Comparison of ENCODE assay signal across 20 mouse cellular contexts in genomic region chr7:72138701-72139100, GRCm38 (mm10).
A peak's percentile ranks its signal among the peaks of the same experiment; 100 is the strongest.
DNase-seq lines count a peak whose midpoint lies in the region; ATAC-seq and TF ChIP-seq lines count a peak whose summit lies in the region.
"Had no signal": no experiment of that assay in that cellular context is flagged by ENCODE, and none has a peak within 500 bp of the region (broad histone marks: within the 10 kb centered on the region; RNA-seq: fewer than 3 reads in every experiment).

No protein-coding gene starts in this region.

- H3K9me3 ChIP-seq in forebrain, embryonic 16.5 days (ENCODE audit: control insufficient read depth, low read length): no peaks in the 10 kb centered on the region
- no peaks in the 10 kb centered on the region for H3K9me3 ChIP-seq in forebrain, embryonic 13.5 days (replicated peaks)
- H3K9me3 ChIP-seq: embryonic facial prominence, embryonic 13.5 days; embryonic facial prominence, embryonic 15.5 days; forebrain, embryonic 10.5 days had no signal

- H3K27me3 ChIP-seq in forebrain, embryonic 16.5 days (replicated peaks; ENCODE audit: control insufficient read depth, insufficient read depth, low read length): no peaks in the 10 kb centered on the region
- H3K27me3 ChIP-seq in forebrain, embryonic 13.5 days: no peaks in the 10 kb centered on the region
- H3K27me3 ChIP-seq: embryonic facial prominence, embryonic 13.5 days; embryonic facial prominence, embryonic 15.5 days had no signal

- no peak for TF ChIP-seq POLR2A in brain, embryonic 14.5 days (IDR thresholded peaks at IDR 0.05; ENCODE audit: borderline replicate concordance, extremely low read depth, insufficient read depth, insufficient read length, poor library complexity, severe bottlenecking)

- no peaks in the 10 kb centered on the region for H3K36me3 ChIP-seq in forebrain, embryonic 16.5 days (ENCODE audit: control insufficient read depth, insufficient read depth)
- H3K36me3 ChIP-seq in forebrain, embryonic 13.5 days (ENCODE audit: poor library complexity, severe bottlenecking): no peaks in the 10 kb centered on the region
- H3K36me3 ChIP-seq: embryonic facial prominence, embryonic 13.5 days; embryonic facial prominence, embryonic 15.5 days; forebrain, embryonic 10.5 days had no signal

- H3K4me3 ChIP-seq in forebrain, embryonic 16.5 days (replicated peaks; ENCODE audit: low read length): no peak overlapping the region
- H3K4me3 ChIP-seq in forebrain, embryonic 13.5 days: no peak overlapping the region
- H3K4me3 ChIP-seq: embryonic facial prominence, embryonic 13.5 days; embryonic facial prominence, embryonic 15.5 days; erythroblast, embryonic 14.5 days; forebrain, embryonic 10.5 days had no signal

- peak; percentile 47; the same call in 1 of the 2 replicates for ATAC-seq in forebrain, embryonic 16.5 days
- ATAC-seq in forebrain, embryonic 13.5 days: no peak; the same call in 1 of the 2 replicates
- peak; percentile 57; the same call in 1 of the 2 replicates for ATAC-seq in frontal cortex, adult (ENCODE audit: low TSS enrichment)

- H3K4me1 ChIP-seq in forebrain, embryonic 16.5 days (replicated peaks; ENCODE audit: control insufficient read depth, insufficient read depth, low read length): no peaks in the 10 kb centered on the region
- no peaks in the 10 kb centered on the region for H3K4me1 ChIP-seq in forebrain, embryonic 13.5 days
- H3K4me1 ChIP-seq: embryonic facial prominence, embryonic 13.5 days; embryonic facial prominence, embryonic 15.5 days; forebrain, embryonic 10.5 days had no signal

- no peak overlapping the region for H3K4me2 ChIP-seq in forebrain, embryonic 16.5 days (ENCODE audit: low read length)
- H3K4me2 ChIP-seq in forebrain, embryonic 13.5 days: no peak overlapping the region
- H3K4me2 ChIP-seq: embryonic facial prominence, embryonic 13.5 days; embryonic facial prominence, embryonic 15.5 days had no signal

- no peak overlapping the region for H3K9ac ChIP-seq in forebrain, embryonic 16.5 days (replicated peaks; ENCODE audit: low read depth, low read length)
- no peak overlapping the region for H3K9ac ChIP-seq in forebrain, embryonic 13.5 days
- H3K9ac ChIP-seq: embryonic facial prominence, embryonic 13.5 days; embryonic facial prominence, embryonic 15.5 days had no signal

- 73% methylated on average over 4 of the region's 4 CpGs for WGBS in forebrain, embryonic 16.5 days
- WGBS in forebrain, embryonic 13.5 days: 94% methylated on average over 4 of the region's 4 CpGs

- H3K27ac ChIP-seq in forebrain, embryonic 16.5 days (ENCODE audit: low read length): no peak overlapping the region
- no peak overlapping the region for H3K27ac ChIP-seq in forebrain, embryonic 13.5 days
- H3K27ac ChIP-seq: embryonic facial prominence, embryonic 13.5 days; embryonic facial prominence, embryonic 15.5 days; forebrain, embryonic 10.5 days had no signal

- no peak for TF ChIP-seq CTCF in brain, embryonic 14.5 days (IDR thresholded peaks at IDR 0.05; ENCODE audit: borderline replicate concordance, extremely low read depth, insufficient read depth, insufficient read length)

- DNase-seq in frontal cortex, postnatal 25 days (ENCODE audit: low spot score in 2 of 2): no peak
- DNase-seq in brain, embryonic 14.5 days (ENCODE audit: low read depth): peak; percentile 53
- DNase-seq in kidney, postnatal 25 days: no peak
- DNase-seq: adrenal gland, adult 2 months; adrenal gland, postnatal 10 days; adrenal gland, postnatal 25 days; cerebellum, adult 11 months; cerebellum, adult 18-20 months; cerebellum, adult 8-10 months; cerebellum, adult 9-11 months; cerebellum, postnatal 14 days; cerebellum, postnatal 36 days; embryo, embryonic 11 days had no signal
